Mouse (Mus musculus): ENCODE results near the gene Gm10553. TPM values are rescaled to one million over a fixed set of nuclear protein-coding genes. Genes with fewer than 3 reads are reported as not detected.
"Not testable (repeated sequence)": the region's sequence is repeated elsewhere in the genome, so short reads cannot be mapped to it uniquely, and the experiment has no call there.

The Gm10553 gene
- polyA plus RNA-seq, 1 experiment from 2014 or later = not detected

- not testable (repeated sequence) for H3K27me3 ChIP-seq (ENCODE audit: control insufficient read depth, insufficient read depth, low read depth, low read length); H3K9me3 ChIP-seq (ENCODE audit: control insufficient read depth, low read length); H3K4me2 ChIP-seq (ENCODE audit: low read depth, low read length); H3K27ac ChIP-seq (ENCODE audit: low read length); H3K4me3 ChIP-seq (ENCODE audit: low read length); H3K9ac ChIP-seq (ENCODE audit: low read length); H3K4me1 ChIP-seq (replicated peaks; ENCODE audit: control insufficient read depth, insufficient read depth, low read length); H3K36me3 ChIP-seq (ENCODE audit: control insufficient read depth, insufficient read depth, low read length); ATAC-seq (ENCODE audit: low read depth)
- 88% methylated on average over 4 of the region's 4 CpGs for WGBS
Measured at GRCm38 (mm10) chr1:85121841-85122240, 21.9 kb downstream of the Gm10553 start.

- H3K4me1 ChIP-seq (replicated peaks; ENCODE audit: control insufficient read depth, insufficient read depth, low read length); H3K27ac ChIP-seq (ENCODE audit: low read length); H3K27me3 ChIP-seq (ENCODE audit: control insufficient read depth, insufficient read depth, low read depth, low read length); ATAC-seq (ENCODE audit: low read depth); H3K4me2 ChIP-seq (ENCODE audit: low read depth, low read length); H3K9ac ChIP-seq (ENCODE audit: low read length); H3K36me3 ChIP-seq (ENCODE audit: control insufficient read depth, insufficient read depth, low read length); H3K9me3 ChIP-seq (ENCODE audit: control insufficient read depth, low read length); H3K4me3 ChIP-seq (ENCODE audit: low read length): not testable (repeated sequence)
- WGBS = 90% methylated on average over 21 of the region's 22 CpGs
Measured at GRCm38 (mm10) chr1:85133671-85134070, 33.7 kb downstream of the Gm10553 start.

Other genes starting within 250 kb of the Gm10553 start
- 0.21 and 0.33 TPM in 2 replicates for gene Slc16a14, start 165.0 kb upstream of the Gm10553 start, polyA plus RNA-seq (2015; fragmentation: Nextera tagmentation; extraction: Ambion mirVana)
- gene A530032D15Rik, start 9.7 kb downstream of the Gm10553 start, polyA plus RNA-seq (2015; fragmentation: Nextera tagmentation; extraction: Ambion mirVana) = not detected in 2 replicates
- gene C130026I21Rik, start 170.4 kb downstream of the Gm10553 start, polyA plus RNA-seq (2015; fragmentation: Nextera tagmentation; extraction: Ambion mirVana) = 0.28 and 0.31 TPM in 2 replicates

Measured in lung, embryonic 16.5 days (tissue).